Mouse (Mus musculus) c-Kit-positive CD71-negative TER-119-negative erythroid progenitor cells, embryonic 14.5 days (primary cell): ENCODE results near the gene Recql5.

ENCODE experiments used
- DNase-seq: peaks from one replicate; pipeline ENCODE4 v3.0.0-alpha.2; 2013; ENCODE audit warnings: low read depth

Gene Recql5

DNA sequence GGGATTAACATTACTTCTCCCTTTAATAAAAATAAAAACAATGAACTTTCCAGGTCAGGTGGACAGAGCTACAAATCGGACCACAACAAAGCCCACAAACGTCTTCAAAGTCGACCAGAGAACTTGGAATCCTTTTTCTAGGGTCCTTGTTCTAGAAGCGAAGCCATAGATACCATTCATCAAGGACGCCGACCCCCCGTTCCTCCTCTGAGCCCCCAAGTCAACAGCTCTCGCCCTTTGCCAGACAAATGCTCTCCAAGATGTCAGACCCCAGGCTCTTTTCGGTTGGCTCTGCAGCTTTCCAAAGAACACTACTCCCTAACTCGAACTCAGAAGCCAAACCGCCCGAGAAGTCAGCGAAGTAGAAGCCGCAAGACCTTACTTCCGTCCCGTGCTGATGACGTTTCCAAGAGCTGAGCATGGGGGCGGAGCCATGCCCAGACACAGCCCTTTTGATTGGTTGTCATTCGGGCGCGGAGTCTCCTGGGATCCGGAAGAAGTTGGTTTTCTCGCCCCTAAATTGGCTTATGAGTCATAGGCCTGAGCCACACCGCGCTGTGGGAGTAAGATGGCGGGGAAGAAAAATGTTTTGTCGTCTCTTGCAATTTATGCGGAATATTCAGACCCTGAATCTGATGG, at the start of gene Recql5, which contains the start of gene Sap30bp:
Gene Recql5 (minus strand): TSS at position 370 of the 639 bp plus-strand sequence.
Gene Sap30bp (plus strand): TSS at position 175 of the 639 bp plus-strand sequence.
- DNase-seq, result peak; percentile 99

- DNase-seq, result no peak
Measured at GRCm38 (mm10) chr11:115982472-115982871, 49.2 kb upstream of the Recql5 start.

- no peak for DNase-seq
Measured at GRCm38 (mm10) chr11:115975544-115975943, 42.3 kb upstream of the Recql5 start.

GRCm38 (mm10) chr11:115975083-115975420, 41.8 kb upstream of the Recql5 start:
- no peak for DNase-seq

- DNase-seq, result no peak
Measured at GRCm38 (mm10) chr11:115974309-115975082, 41.2 kb upstream of the Recql5 start, which contains the start of gene Itgb4. Gene Itgb4, plus strand, starts transcription at chr11:115974709.

- no peak for DNase-seq
Measured at GRCm38 (mm10) chr11:115971016-115971415, 37.7 kb upstream of the Recql5 start.

- no peak for DNase-seq
Measured at GRCm38 (mm10) chr11:115970006-115970673, 36.9 kb upstream of the Recql5 start.

GRCm38 (mm10) chr11:115968731-115969405, 35.6 kb upstream of the Recql5 start:
- peak; percentile 22 for DNase-seq

GRCm38 (mm10) chr11:115964977-115965604, 31.8 kb upstream of the Recql5 start:
- DNase-seq, result peak; percentile 25

- no peak for DNase-seq
Measured at GRCm38 (mm10) chr11:115962651-115963412, 29.6 kb upstream of the Recql5 start.

DNA sequence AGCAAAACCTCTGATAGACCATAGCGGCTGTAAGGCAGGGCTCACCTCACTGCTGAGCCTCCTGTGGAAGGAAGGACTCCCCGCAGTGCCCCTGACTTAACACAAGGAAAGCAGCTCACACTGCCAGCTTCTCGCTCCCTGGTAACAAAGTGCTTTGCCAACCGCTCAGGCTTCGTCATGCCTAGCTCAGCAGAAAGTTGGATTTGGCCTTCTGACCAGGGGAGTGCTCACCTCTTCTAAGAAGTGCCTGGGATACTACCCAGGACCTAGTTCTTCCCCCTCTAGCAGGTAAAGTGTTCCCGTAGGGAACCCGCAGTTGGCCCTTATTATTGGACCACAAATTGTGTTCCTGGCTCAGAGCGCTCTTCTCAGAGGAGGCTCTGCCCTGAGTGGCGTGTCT, 25.7 kb upstream of the Recql5 start:
- no peak for DNase-seq

GRCm38 (mm10) chr11:115957971-115958370, 24.7 kb upstream of the Recql5 start:
- DNase-seq, result no peak

- no peak for DNase-seq
Measured at GRCm38 (mm10) chr11:115956453-115956852, 23.2 kb upstream of the Recql5 start.

DNA sequence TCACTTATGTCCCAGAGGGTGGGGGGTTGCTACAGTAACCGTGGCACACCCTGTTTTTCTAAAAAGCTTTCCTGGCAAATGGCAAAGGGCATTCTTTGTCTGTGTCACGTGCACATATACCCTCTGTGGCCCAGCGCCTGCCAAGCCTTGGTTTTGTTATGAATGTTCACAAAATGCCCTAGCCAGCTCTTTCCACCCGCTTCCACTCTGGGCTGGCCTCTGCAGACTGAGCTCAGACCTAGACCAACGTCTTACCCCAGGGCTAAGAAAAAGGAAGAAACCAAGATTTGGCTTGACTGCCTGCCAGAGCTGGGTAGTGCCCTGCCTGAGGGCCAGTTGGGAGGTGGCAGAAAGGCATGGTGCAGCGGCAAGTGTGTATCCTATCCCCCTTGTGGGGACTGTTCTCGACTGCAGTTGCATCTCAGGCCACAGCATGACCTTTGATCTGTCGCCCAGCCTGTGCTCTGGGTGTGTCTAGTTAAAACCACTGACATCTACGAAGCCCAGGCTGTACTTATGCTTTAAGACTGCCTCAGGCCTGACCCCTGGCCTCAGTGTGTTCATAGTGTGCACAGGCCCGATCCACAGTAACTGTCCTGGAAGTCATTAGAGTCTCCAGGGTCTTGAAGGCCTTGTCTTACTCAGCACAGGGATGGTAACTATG, 22.1 kb upstream of the Recql5 start:
- DNase-seq, result no peak

DNA sequence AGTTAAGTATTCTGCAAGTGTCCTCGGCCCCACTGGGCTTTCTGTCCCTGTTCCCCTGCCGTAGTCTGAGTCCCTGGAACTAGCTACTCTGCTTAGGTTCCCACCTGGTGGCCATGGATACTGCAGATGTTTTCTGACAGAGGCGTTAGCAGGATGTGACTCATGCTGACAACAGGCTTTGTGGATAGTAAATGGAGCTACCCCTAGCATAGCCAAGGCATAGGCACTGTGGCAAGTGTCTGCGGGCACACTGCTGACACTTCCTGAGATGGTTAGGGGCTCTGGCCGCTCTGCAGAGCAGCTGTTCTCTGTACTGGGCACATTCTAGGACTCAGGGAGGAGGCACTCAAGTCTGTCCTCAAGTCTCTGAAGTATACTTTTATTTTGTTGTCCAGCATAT, 21.4 kb upstream of the Recql5 start:
- DNase-seq, result no peak

DNA sequence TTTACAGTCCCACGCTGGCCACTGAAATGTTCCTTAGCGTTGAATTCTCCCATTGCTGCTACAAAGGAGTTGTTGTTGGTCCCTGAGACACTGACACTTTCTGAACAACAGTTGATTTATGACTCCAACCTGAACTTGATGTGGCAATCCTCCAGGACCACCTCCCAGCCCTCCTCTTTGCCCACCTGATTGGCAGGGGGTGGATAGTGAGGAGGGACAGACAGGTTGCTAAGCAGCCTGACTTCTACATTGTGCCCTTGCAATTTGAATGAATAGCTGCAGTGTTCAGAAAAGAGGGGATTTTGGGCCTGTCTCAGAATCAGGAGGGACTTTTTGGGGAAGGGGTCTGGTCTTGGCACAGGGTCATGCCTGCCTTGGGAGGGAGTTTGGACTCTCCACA, 17.4 kb upstream of the Recql5 start:
- DNase-seq, result no peak

DNA sequence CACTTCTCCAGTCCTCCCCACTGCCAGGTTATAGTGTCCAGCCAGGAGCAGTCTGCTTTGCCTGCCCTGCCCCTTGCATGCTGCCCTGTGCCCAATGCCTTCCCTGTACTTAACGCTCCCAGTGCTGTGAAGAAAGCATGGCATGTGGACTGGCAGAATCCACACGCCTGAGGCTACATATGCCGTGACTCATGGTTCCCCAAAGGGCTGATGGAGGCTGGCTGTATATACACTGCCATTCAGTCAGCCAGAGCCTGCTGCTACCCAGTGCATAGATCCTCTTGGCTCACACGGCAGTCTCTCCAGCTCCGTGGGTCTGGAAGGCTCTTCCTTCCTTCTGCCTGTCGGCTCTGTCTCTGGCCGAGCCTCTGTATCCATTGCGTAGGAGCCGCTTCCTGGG, 15.0 kb upstream of the Recql5 start:
- no peak for DNase-seq

GRCm38 (mm10) chr11:115946221-115946828, 13.0 kb upstream of the Recql5 start:
- no peak for DNase-seq

DNA sequence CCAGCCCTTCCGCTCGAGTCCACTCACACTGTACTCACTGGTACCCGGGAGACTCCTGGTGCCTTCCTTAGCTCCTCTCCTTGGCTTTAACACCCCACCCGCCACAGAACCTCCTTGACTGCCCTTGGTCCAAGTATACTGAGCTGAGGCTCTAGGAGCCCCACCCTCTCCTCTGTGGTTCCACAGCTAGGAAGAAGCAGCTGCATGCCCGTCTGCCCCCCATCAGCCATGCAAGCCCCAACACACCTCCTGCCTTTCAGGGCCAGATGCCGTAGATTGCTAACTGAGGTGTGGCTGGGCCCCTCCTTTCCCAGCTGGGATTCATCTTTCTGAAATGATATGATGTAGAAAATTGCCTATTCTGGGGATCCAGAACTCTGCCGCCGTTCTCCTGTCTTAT, 12.0 kb upstream of the Recql5 start:
- DNase-seq, result no peak

GRCm38 (mm10) chr11:115941980-115942379, 8.7 kb upstream of the Recql5 start:
- DNase-seq, result no peak
